21 mouse cellular contexts compared by ENCODE assay signal in the genomic region with DNA sequence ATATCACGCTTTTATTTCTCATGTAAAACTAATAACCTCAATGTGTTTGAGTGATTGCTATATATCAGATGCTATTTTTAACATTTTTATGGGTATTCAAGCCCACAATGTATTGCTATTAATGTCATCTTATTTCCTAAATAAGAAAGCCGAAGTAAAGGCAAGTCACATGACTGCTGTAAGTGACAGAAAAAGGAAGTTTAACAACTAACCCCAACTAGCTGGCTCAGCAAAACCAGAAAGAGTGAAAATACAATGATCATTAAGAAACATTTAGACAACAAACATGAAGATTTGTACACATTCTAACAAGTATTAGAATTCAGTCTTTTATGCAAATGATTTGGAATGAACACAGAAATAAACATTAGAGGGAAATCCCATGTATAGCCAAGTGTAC.
"Had no signal": no experiment of that assay in that cellular context is flagged by ENCODE, and none has a peak within 500 bp of the region (broad histone marks: within the 10 kb centered on the region; RNA-seq: fewer than 3 reads in every experiment).

No protein-coding gene starts in this region.

- H3K9me3 ChIP-seq: limb, embryonic 12.5 days; limb, embryonic 15.5 days; liver, embryonic 13.5 days; midbrain, embryonic 12.5 days; midbrain, embryonic 15.5 days; neural tube, embryonic 12.5 days; neural tube, embryonic 15.5 days had no signal

- H3K4me3 ChIP-seq: layer of hippocampus, adult 2 months; left cerebral cortex, adult 2 months; limb, embryonic 12.5 days; limb, embryonic 15.5 days; liver, embryonic 13.5 days; midbrain, embryonic 12.5 days; midbrain, embryonic 15.5 days; neural tube, embryonic 12.5 days; neural tube, embryonic 15.5 days had no signal

- H3K4me2 ChIP-seq: limb, embryonic 12.5 days; limb, embryonic 15.5 days; liver, embryonic 13.5 days; midbrain, embryonic 12.5 days; midbrain, embryonic 15.5 days; neural tube, embryonic 12.5 days; neural tube, embryonic 15.5 days had no signal

- DNase-seq: kidney, adult 2 months; kidney, postnatal 25 days; layer of hippocampus, adult 9-11 months; layer of hippocampus, postnatal 36 days; left cerebral cortex, postnatal 4 days; liver, embryonic 13.5 days; lung, adult 2 months; right cerebral cortex, adult 18-20 months; right cerebral cortex, postnatal 14 days; right cerebral cortex, postnatal 4 days; thymus, postnatal 25 days had no signal

- H3K27ac ChIP-seq: kidney, postnatal 0 days; layer of hippocampus, adult 2 months; left cerebral cortex, adult 2 months; limb, embryonic 12.5 days; limb, embryonic 15.5 days; liver, embryonic 13.5 days; midbrain, embryonic 12.5 days; midbrain, embryonic 15.5 days; neural tube, embryonic 12.5 days; neural tube, embryonic 15.5 days; stomach, postnatal 0 days had no signal

- H3K9ac ChIP-seq: limb, embryonic 12.5 days; limb, embryonic 15.5 days; liver, embryonic 13.5 days; midbrain, embryonic 12.5 days; midbrain, embryonic 15.5 days; neural tube, embryonic 12.5 days; neural tube, embryonic 15.5 days had no signal

- H3K36me3 ChIP-seq: limb, embryonic 12.5 days; limb, embryonic 15.5 days; liver, embryonic 13.5 days; midbrain, embryonic 12.5 days; midbrain, embryonic 15.5 days; neural tube, embryonic 12.5 days; neural tube, embryonic 15.5 days had no signal

- ATAC-seq: midbrain, embryonic 15.5 days had no signal

- H3K27me3 ChIP-seq: limb, embryonic 12.5 days; limb, embryonic 15.5 days; liver, embryonic 13.5 days; midbrain, embryonic 12.5 days; midbrain, embryonic 15.5 days; neural tube, embryonic 12.5 days; neural tube, embryonic 15.5 days had no signal

- H3K4me1 ChIP-seq: limb, embryonic 12.5 days; limb, embryonic 15.5 days; liver, embryonic 13.5 days; midbrain, embryonic 12.5 days; midbrain, embryonic 15.5 days; neural tube, embryonic 12.5 days; neural tube, embryonic 15.5 days had no signal
